Mouse (Mus musculus) CD4-positive, CD25-positive, alpha-beta regulatory T cell, adult 4 months (primary cell): ENCODE results near the gene Cysltr2. TPM values are rescaled to one million over a fixed set of nuclear protein-coding genes. Genes with fewer than 3 reads are reported as not detected.

Experiments
- ATAC-seq: one replicate; pipeline ENCODE4 v1.8.0; 2017
- polyA plus RNA-seq, 2 experiments: library from polyadenylated mRNA; unstranded; fragments of 100-300 nt; shearing (Covaris generic); gene quantifications; one replicate each; pipeline ENCODE4 v1.2.1; 2017

Gene Cysltr2
- 10 to 100 TPM; 24.1 to 33.8 TPM for polyA plus RNA-seq

- ATAC-seq: peak; percentile 76
Observed at GRCm38 (mm10) chr14:73048937-73049336, at the start of gene Cysltr2. Gene Cysltr2, minus strand, starts transcription at chr14:73049114.

- no peak for ATAC-seq
Observed at GRCm38 (mm10) chr14:73094802-73095550, 46.1 kb upstream of the Cysltr2 start.

- ATAC-seq: no peak
Observed at GRCm38 (mm10) chr14:73092871-73093270, 44.0 kb upstream of the Cysltr2 start.

- peak; percentile 82 for ATAC-seq
Observed at GRCm38 (mm10) chr14:73088224-73088623, 39.3 kb upstream of the Cysltr2 start.

- peak; percentile 82 for ATAC-seq
Observed at GRCm38 (mm10) chr14:73087746-73088145, 38.8 kb upstream of the Cysltr2 start.

GRCm38 (mm10) chr14:73087247-73087646, 38.3 kb upstream of the Cysltr2 start:
- no peak for ATAC-seq

- no peak for ATAC-seq
Observed at GRCm38 (mm10) chr14:73086425-73086824, 37.5 kb upstream of the Cysltr2 start.

- no peak for ATAC-seq
Observed at GRCm38 (mm10) chr14:73083563-73083962, 34.6 kb upstream of the Cysltr2 start.

- ATAC-seq: no peak
Observed at GRCm38 (mm10) chr14:73064460-73064859, 15.5 kb upstream of the Cysltr2 start.

- ATAC-seq: peak; percentile 43
Observed at GRCm38 (mm10) chr14:73058755-73059154, 9.8 kb upstream of the Cysltr2 start.

GRCm38 (mm10) chr14:73057764-73058163, 8.8 kb upstream of the Cysltr2 start:
- ATAC-seq: peak; percentile 81

GRCm38 (mm10) chr14:73056813-73057212, 7.9 kb upstream of the Cysltr2 start:
- no peak for ATAC-seq

GRCm38 (mm10) chr14:73045199-73045928, 3.5 kb downstream of the Cysltr2 start:
- ATAC-seq: peak; percentile 86

GRCm38 (mm10) chr14:73041689-73042088, 7.2 kb downstream of the Cysltr2 start:
- no peak for ATAC-seq

GRCm38 (mm10) chr14:73033290-73033689, 15.6 kb downstream of the Cysltr2 start:
- no peak for ATAC-seq

GRCm38 (mm10) chr14:73031218-73031617, 17.7 kb downstream of the Cysltr2 start:
- no peak for ATAC-seq

GRCm38 (mm10) chr14:73017272-73017671, 31.6 kb downstream of the Cysltr2 start:
- no peak for ATAC-seq

- no peak for ATAC-seq
Observed at GRCm38 (mm10) chr14:73015386-73015785, 33.5 kb downstream of the Cysltr2 start.

- peak; percentile 17 for ATAC-seq
Observed at GRCm38 (mm10) chr14:73013723-73014544, 35.0 kb downstream of the Cysltr2 start.

GRCm38 (mm10) chr14:73001814-73002213, 47.1 kb downstream of the Cysltr2 start:
- ATAC-seq: no peak

GRCm38 (mm10) chr14:73000325-73000724, 48.6 kb downstream of the Cysltr2 start:
- peak; percentile 41 for ATAC-seq

GRCm38 (mm10) chr14:72998111-72998510, 50.8 kb downstream of the Cysltr2 start:
- no peak for ATAC-seq

GRCm38 (mm10) chr14:72986044-72986443, 62.9 kb downstream of the Cysltr2 start:
- ATAC-seq: no peak
